Mouse (Mus musculus) C2C12 (cell line): ENCODE results near the gene Smim24.

Experiments
- CEBPB ChIP-seq: IDR thresholded peaks from one replicate; pipeline ENCODE4 v1.6.1; 2011; ENCODE audit warnings: low read depth, mild to moderate bottlenecking, control low read depth, moderate library complexity
- CTCF ChIP-seq: IDR thresholded peaks from one replicate; pipeline ENCODE4 v1.5.1; 2011; ENCODE audit not compliant: control insufficient read depth, insufficient read depth, insufficient read length
- FOSL1 ChIP-seq: IDR thresholded peaks from one replicate; pipeline ENCODE4 v1.8.0; 2011; ENCODE audit warnings: mild to moderate bottlenecking, low read length; ENCODE audit not compliant: poor library complexity, insufficient read depth, severe bottlenecking

DNA sequence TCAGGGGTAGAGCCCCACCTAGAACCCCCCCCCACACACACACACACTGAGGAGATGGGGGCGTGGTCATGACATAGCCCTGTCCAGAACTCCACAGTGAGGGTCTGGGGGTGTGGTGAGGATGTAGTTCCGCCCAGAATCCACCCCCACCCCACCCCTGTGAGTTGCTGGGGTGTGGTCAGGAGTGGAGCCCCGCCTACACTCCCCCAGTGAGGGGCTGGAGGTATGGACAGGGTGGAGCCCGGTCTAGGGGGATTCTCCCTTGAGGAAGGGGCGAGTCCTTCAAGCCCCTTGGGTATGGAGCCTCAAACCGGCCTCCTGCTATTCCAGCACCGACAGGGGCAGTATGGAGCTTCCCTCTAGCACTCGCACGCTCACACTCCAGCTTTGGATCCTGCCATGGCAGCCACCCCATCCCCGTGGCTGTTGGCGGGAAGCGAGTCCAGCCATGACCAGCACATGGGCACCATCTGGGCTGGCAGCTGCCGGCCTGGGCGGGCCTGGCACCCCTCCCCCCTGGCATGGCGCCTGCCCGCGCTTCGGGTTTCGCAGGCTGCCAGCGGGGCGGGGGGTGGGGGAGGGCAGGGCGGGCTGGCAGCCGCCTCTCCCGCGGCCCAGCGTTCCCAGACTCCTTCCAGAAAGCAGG lies 23.9 kb downstream of the Smim24 start:
- TF ChIP-seq CEBPB (no peak), FOSL1 (no peak), CTCF (peak; percentile 31)
